Mouse (Mus musculus) frontal cortex, postnatal 10 days (tissue): ENCODE measurements around the gene Flt3.

Experiments used
- DNase-seq, 2 experiments: peaks; one replicate each; pipeline ENCODE4 v3.0.0; 2022; ENCODE audit warnings: low spot score in 2 of 2, mixed read lengths in 1 of 2

The Flt3 gene

DNA sequence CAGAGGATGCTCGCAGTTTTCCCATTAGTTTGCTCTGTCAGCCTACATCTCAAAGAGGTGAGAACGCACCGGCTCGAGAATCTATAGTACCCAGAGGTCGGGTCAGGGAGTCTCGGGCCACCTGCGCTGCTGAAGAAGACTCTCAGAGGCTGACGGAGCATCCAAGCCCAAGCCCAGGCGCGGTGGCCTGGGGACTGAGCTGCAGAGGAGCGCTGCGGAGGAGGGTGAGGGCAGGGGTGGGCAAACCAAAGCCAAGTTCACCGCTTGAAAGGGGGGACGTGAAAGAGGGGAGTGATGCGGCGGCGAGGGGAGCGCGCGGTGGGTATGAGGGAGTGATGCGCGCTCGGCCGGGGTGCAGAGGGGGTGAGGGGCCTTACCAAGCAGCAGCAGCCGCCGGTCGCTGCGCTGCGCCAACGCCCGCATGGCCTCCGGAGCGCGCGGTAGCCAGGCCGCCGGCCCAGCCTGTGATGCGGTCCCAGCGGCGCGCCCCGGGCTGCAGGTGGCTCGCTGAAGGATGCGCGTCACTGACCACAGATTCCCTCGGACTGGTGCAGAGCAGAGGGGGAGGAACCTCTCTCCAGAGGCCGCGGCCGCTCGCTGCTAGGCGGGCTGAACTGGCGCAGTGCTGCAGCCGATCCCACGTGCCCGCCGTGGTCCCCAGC, at the start of gene Flt3:
TSS of gene Flt3 (minus strand) at position 647 of the 662 bp plus-strand sequence.
- DNase-seq, result no peak

DNA sequence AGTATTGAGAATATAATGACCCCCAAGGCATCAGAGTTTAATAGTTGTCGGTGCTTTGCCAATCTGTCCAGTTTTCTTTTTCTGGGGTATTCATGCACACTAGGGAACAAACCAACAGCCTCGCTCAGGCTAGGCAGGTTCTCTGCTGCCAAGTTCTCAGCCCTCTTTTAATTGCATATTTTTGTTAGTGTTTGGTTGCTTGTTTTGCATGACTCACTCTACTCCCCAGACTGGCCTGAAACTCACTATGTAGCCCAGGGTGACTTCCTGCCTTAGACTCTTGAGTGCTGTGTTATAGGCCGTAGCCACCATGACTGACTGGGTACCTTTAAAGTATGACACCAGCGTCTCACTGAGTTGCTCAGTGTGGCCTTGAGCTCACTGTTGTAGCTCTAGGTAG, 48.6 kb upstream of the Flt3 start:
- DNase-seq, result no peak

DNA sequence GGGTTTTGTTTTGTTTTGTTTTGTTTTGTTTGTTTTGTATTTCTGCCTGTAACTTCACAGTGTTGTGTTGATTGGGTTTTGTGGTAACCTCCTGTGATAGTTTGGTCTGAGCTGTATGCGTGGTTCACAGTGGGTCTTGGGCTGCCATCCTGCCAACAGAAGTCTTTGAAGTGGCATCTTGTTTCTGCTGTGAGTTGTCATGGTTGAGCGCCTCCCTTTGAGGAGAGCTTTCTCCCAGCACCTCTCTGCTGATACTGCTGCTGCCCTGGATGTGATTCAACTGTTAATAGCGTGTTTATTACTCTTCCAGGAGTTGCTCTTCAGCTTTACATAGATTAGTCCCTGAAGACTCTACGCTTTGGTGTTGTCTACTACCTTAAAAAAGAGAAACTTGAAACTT, 48.2 kb upstream of the Flt3 start:
- DNase-seq, result no peak

DNA sequence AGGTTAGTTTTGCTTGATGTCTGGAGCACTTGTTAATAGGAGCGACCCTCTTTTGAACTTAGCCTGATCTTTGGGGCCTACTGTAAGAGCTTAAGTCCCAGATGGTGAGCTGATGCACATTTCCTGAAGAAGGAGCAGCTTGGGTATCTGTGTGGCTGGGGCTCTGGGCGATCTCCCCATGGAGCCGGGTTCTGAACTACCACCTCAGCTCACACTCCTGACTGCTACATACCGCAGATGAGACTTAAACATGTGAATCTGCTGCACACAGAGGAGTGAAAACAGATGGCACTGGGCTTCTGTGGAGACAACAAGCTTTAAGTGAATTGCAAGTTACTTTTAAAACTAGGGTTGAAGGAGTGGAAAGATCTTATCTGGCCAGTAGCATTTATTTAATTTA, 45.0 kb upstream of the Flt3 start:
- no peak for DNase-seq

GRCm38 (mm10) chr5:147444757-147445156, 44.5 kb upstream of the Flt3 start:
- DNase-seq, result no peak

GRCm38 (mm10) chr5:147444298-147444697, 44.0 kb upstream of the Flt3 start:
- no peak for DNase-seq

DNA sequence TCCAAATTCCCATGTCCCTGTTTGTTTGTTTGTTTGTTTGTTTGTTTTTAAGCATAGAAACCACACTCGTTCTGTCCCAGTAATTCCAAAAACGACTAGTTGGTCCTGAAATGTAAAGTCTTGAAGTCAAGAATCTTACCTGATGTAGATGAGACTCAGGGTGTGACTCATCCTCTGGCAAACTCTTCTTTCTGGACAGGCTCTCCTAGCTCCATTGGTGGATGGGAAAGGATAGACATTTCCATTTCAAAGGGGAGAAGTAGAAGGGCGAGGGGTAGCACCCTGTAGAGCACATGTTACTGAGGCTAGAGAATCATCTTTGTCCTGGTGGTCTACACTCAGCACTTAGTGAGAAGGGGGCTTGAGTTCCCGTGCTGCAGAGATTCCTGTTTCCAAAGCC, 42.5 kb upstream of the Flt3 start:
- no peak for DNase-seq

GRCm38 (mm10) chr5:147441979-147442378, 41.7 kb upstream of the Flt3 start:
- no peak for DNase-seq

DNA sequence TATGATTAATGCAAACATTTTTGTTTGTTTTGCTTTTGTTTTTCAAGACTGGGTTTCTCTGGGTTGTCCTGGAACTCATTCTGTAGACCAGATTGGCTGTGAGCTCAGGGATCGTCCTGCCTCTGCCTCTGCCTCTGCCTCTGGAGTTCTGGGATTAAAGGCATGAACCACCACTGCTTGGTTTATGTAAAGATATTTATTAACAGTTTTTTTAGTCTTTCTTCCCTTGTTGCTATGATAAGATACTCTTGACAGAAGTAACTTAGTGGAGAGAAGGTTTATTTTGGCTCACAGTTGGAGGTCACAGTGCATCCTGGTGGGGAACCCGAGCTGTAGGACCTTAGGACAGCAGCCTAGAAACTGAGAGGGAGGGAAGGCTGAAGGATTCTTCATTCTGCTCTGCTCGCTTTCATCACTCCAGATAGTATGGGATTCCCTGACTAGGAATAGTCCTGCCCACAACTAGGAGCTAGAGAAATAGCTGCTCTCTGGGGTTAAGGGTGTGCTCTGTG, 40.8 kb upstream of the Flt3 start:
- DNase-seq, result no peak

GRCm38 (mm10) chr5:147436491-147436890, 36.2 kb upstream of the Flt3 start:
- no peak for DNase-seq

DNA sequence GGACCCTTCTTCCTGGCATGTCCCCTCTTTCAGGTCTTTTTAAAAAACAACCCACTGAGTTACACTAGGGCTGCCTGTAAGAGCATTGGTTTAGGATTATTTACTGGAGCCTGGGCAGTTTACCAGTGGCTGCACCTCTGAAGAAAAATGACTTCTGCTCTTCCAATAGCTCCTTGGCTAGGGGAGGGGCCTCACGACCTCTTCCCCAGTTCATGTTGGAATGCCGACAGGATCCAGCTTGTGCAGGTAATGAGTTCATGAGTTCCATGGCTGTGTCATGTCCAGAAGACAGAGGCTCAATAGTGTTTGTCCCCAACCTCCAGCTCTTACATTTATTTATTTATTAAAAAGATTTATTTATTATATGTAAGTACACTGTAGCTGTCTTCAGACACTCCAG, 35.5 kb upstream of the Flt3 start:
- no peak for DNase-seq

GRCm38 (mm10) chr5:147435224-147435623, 34.9 kb upstream of the Flt3 start:
- no peak for DNase-seq

- DNase-seq, result no peak
These were observed 32.6 kb upstream of the Flt3 start for GRCm38 (mm10) chr5:147432927-147433326.

DNA sequence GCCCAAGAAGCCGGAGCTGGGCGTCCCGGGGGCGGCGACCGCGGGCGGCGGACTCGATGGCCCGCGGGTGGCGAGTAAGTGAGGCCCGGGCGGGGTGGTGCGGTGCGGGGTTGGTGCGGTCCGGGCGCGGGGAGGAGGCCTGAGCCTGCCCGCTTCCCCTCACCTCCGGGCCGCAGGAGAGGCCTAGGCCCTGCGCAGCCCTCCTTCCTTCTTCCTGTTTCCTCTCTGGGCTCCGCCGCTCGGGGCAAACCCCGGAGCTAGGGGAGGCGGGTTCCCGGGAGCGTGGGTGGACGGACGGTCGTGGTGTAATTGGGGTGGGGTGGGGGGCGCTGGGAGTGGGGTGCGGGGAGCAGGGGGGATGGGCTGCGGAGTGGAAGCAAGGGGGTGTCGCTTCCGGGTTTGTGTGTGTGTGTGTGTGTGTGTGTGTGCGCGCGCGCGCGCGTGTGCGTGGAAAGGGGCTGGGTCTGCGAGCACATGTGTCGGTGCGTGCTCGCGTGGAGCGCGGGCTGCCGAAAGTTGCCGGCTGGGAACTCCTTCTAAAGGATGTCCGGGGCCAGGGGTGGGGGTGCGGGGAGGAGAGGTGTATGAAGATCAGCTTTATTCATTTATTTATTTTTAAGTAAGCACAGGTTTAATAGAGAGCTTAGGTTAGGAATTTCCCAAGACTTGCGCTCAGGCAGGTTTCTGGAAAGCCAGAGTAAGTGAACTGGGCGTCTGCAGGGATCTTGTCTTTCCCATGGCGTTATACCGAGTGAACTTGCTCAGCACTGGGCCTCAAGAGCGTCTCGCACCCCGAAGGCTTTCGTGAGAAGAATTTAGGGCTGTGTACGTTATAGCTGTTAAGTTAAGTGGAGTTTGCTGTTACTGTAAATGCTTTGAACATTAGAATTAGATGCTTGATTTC, 30.9 kb upstream of the Flt3 start:
- peak; percentile 71 to 72 for DNase-seq

DNA sequence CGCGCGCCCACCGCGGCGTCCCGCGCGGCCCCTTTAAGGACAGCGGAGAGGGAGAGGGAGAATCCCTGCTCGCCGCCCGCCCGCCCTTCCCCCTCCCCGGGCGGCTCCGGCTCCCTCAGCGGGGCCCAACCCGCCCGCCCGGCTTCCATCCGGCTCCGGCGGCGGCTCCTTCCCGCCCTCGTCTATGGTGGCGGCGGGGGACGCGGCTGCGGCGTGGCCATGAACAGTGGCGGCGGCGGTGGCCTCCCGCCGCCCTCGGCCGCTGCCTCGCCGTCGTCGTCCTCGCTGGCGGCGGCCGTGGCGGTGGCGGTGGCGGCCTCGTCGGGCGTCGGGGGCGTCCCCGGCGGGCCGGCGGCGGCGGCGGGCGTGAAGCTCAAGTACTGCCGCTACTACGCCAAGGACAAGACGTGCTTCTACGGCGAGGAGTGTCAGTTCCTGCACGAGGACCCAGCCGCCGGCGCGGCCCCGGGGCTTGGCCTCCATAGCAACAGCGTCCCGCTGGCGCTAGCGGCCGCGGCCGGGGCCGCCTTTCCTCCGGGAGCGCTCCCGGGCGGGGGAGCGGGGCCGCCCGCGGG, 30.2 kb upstream of the Flt3 start:
- peak in 1 of 2 experiments; percentile 42 for DNase-seq

DNA sequence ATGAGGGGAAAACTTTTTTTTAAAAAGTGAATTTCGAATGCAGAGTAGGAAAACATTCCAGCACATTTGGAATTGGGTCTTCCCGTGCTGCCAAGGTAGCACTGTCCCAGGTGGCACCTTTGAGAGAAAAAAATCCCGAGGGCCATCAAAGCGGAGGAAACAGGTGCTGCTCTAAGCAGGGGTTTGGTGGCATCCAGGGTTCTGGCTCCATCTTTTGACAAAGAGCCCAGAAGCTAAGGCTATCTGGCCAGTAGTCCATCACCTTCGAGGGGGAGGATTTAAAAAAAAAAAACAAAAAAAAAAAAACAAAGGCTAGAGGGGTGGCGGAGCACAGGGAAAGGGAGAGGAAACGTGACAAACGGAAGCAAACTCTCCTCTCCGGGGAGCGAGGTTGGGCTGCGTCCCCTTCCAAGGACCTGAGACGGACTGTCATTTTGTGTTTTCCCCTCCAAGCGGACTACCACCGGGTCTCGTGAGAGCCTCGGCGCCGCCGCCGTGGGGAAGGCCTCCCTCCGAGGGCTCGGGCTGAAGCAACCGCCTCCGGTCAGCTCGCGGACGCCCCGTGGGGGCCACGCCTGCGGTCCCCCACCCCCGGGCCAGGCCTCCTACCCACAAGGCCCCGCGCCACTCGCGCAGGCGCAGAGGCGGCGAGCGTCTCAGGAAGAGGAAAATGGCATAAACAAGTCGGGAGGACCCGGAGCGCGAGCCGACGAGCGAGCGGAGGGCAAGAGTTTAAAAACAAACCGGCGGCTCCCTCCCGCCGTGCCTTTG, 29.4 kb upstream of the Flt3 start, which contains the start of gene Pan3:
TSS of gene Pan3 (plus strand) at position 627 of the 771 bp plus-strand sequence.
- peak; percentile 90 to 92 for DNase-seq

DNA sequence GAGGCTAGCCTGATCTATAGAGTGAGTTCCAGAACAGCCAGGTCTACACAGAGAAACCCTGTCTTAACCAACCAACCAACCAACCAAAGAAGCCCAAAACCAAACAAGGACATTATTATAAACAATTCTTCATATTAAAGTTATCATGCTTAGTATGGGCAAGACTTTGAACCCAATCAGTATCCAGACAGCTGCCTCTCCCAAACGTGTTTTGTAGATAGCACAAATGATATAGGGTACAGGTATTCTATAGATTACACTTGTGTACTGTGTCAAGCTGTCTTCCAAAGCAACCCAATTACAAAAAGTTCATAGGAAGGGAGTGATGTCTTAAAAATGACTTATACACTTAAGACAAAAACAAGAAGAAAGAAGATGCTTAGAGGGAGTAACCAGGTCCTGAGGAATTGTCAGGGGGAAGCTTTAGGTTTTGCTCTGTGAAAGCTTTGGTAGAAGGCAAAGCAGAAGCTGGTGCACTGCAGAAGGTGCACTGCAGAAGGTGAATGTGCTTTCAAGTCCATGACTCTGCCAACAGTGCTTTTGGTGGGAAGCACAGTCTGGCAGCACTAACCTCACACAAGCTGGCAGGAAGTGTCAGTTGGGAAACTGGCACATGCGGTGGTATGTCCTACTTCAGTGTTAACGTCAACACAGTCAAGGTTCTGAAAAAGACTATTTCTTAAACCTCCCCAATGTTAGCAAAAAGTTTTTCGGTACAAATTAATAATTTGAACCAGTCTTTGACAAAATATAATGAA, 25.9 kb upstream of the Flt3 start:
- no peak for DNase-seq

- DNase-seq, result no peak
These were observed 23.3 kb upstream of the Flt3 start for GRCm38 (mm10) chr5:147423612-147424011.

- DNase-seq, result no peak
These were observed 18.3 kb upstream of the Flt3 start for GRCm38 (mm10) chr5:147418394-147419121.

DNA sequence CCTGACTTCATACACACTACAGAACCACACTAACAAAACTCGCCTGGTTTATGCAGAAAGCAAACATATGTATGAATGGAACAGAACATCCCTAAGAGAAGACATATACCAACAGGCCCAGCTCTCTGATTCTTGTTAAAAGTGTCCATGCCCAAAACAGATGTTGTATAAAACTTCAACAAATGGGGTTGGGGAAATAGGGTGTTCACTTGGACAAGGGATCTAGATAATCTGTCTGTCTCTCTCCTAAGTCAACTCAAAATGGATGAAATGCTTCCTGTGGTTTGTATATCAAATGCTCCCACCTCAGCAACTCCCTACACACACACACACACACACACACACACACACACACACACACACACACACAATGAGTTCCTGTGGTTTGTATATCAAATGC, 17.7 kb upstream of the Flt3 start:
- DNase-seq, result no peak
